Mouse (Mus musculus) midbrain, embryonic 14.5 days (tissue): ENCODE measurements around the gene Limd1. TPM values are rescaled to one million over a fixed set of nuclear protein-coding genes. Genes with fewer than 3 reads are reported as not detected.

Experiments used
- ATAC-seq: fragments of 200-750 bp; cut with Nextera tagmentation; 2 replicates; pipeline ENCODE4 v1.8.0; 2017; ENCODE audit warnings: moderate number of reproducible peaks, moderate library complexity; ENCODE audit not compliant: low FRiP score, low TSS enrichment
- DNase-seq: peaks from one replicate; pipeline ENCODE4 v3.0.0-alpha.2; 2015
- H3K27ac ChIP-seq: fragments of 300-500 bp; sonication (generic); replicated peaks from 2 replicates; pipeline ENCODE4 v1.5.1; 2014; ENCODE audit warnings: mild to moderate bottlenecking, low read depth, low read length, moderate library complexity
- H3K27me3 ChIP-seq: fragments of 300-500 bp; sonication (generic); 2 replicates; pipeline ENCODE4 v1.6.1; 2014; ENCODE audit warnings: low read length, control low read depth, mixed read lengths; ENCODE audit not compliant: control insufficient read depth, insufficient read depth
- H3K36me3 ChIP-seq: fragments of 300-500 bp; sonication (generic); 2 replicates; pipeline ENCODE4 v1.6.1; 2014; ENCODE audit warnings: low read length, control low read depth; ENCODE audit not compliant: control insufficient read depth, insufficient read depth
- H3K4me1 ChIP-seq: fragments of 300-500 bp; sonication (generic); 2 replicates; pipeline ENCODE4 v1.6.1; 2014; ENCODE audit warnings: mild to moderate bottlenecking, antibody characterized with exemption, low read length, control low read depth; ENCODE audit not compliant: control insufficient read depth, insufficient read depth
- H3K4me2 ChIP-seq: fragments of 300-500 bp; sonication (generic); 2 replicates; pipeline ENCODE4 v1.6.1; 2014; ENCODE audit warnings: mild to moderate bottlenecking, low read length, moderate library complexity
- H3K4me3 ChIP-seq: fragments of 300-500 bp; sonication (generic); replicated peaks from 2 replicates; pipeline ENCODE4 v1.5.1; 2014; ENCODE audit warnings: low read depth, low read length
- H3K9ac ChIP-seq: fragments of 300-500 bp; sonication (generic); replicated peaks from 2 replicates; pipeline ENCODE4 v1.6.1; 2014; ENCODE audit warnings: mild to moderate bottlenecking, low read length, moderate library complexity
- H3K9me3 ChIP-seq: fragments of 300-500 bp; sonication (generic); 2 replicates; pipeline ENCODE4 v1.6.1; 2016; ENCODE audit warnings: low read length, control low read depth, mixed read lengths; ENCODE audit not compliant: control insufficient read depth
- WGBS: fragments of 180-500 bp; shearing (Covaris S2); extraction: QIAGEN DNeasy Blood & Tissue Kit; methylation state at CpG from one replicate; pipeline ENCODE4 v1.1.7; 2014; 5-methylcytosine and 5-hydroxymethylcytosine counted together
- polyA plus RNA-seq: library from polyadenylated mRNA; unstranded; fragments of >200 nt; fragmentation: Nextera tagmentation; extraction: Ambion mirVana; gene quantifications from 2 replicates; pipeline ENCODE4 v1.2.1, GENCODE M21; 2014

The Limd1 gene
- polyA plus RNA-seq, 1 experiment from 2014 or later: 16.4 TPM

DNA sequence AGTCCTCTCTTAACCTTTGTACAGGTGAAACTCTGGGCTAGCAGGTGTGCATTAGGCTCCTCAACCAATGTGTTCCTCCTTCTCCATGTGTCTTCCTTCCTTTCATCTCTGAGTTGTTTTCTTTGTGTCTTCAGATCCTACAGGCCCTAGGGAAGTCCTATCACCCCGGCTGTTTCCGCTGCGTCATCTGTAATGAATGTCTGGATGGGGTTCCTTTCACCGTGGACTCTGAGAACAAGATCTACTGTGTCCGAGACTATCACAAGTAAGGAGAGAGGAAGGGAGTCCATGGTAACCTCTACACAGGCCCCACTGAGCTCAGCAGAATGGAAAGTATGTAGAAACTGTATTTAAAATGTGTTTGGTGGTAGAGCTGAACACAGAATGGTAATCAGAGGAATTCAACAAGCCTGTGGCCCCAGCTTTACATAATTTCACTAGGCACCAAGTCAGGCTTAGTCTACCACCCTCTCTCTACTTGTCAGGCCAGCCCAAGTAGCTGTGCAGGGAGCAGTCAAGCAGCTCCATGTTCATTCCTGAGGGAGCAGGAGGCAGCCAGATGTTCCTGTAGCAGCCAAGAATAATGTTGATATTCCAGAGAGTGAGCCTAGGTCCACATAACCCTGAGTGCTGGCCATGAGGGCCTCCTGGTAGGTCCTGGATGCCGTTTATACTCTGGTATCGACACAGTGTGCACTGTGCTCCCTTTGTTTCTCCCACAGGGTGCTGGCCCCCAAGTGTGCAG is 38.3 kb downstream of the Limd1 start:
- 90% methylated on average over 7 of the region's 7 CpGs for WGBS
- no peaks in the 10 kb centered on the region for H3K4me1 ChIP-seq

DNA sequence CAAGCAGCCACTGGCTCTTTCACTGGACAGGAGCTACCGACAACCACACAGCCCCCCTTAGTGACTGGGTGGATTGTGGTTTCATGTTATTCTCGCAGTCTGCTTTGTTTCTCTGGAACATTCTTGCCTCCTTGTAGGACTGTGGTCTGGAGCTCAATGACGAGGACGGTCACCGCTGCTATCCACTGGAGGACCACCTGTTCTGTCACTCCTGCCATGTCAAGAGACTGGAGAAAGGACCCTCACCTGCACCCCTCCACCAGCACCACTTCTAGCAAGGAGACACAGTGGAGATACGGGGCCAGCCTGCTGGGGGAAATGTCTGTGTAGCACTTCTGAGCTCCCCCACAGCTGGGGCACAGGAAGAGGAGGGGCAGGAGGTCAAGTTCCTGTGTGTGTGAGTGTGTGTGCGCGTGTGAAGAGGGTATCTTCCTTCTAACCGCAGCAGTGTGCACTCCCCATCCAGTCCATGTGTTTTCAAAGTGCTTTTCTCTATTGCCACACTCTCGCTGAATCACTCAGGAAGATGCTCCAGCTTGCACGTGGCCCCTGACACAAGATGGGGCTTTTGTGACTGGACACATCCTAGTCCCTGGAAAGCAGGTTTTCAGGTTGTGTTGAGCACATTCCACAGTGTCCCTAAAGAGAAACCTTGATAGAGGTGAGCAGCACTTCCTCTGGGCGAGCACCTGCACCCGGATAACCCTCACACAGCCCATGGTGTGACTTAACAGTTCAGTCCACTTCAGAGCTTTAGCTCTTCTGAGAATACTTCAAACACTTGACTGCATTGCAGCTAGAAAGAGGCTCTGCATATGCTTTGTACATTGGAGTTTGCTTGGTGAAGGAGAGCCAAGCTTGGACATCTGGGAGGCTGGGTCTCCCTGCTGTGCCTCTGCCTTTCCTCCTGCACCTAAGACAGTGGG is 40.7 kb downstream of the Limd1 start:
- Histone ChIP-seq H3K4me3 (no peak overlapping the region), H3K27ac (no peak overlapping the region), H3K4me2 (no peak overlapping the region), H3K4me1 (no peaks in the 10 kb centered on the region), H3K36me3 (peaks cover 31% of the 10 kb centered on the region), H3K27me3 (no peaks in the 10 kb centered on the region), H3K9ac (no peak overlapping the region), H3K9me3 (no peaks in the 10 kb centered on the region)
- no peak for DNase-seq
- WGBS: 92% methylated on average over 13 of the region's 13 CpGs
- ATAC-seq: no peak

More for the DNA sequence above, 38.3 kb downstream of the Limd1 start:
- Histone ChIP-seq H3K36me3 (peaks cover 31% of the 10 kb centered on the region), H3K9ac (no peak overlapping the region), H3K4me2 (no peak overlapping the region), H3K9me3 (no peaks in the 10 kb centered on the region), H3K27ac (no peak overlapping the region), H3K4me3 (no peak overlapping the region), H3K27me3 (no peaks in the 10 kb centered on the region)
- DNase-seq (no peak), ATAC-seq (no peak)

DNA sequence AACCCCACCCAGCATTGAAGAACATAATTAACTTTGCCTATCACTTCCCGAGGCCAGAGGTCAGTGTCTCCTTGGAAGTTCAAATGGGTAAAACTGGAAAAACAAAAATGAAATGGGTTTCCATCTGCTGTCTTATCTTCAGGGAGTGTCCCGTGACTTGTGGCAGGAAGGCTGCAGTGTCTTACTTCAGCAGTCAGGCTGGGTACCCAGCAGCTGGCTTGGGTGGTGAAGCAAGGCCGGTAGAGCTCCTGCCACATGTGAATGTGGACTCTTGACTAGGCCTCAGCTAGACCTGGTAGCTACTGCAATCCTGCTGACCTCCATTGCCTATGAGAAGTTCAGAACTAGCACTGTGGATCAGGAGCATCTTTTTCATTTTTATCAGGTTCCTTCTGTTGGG is 42.2 kb downstream of the Limd1 start:
- 94% methylated on average over 3 of the region's 3 CpGs for WGBS

DNA sequence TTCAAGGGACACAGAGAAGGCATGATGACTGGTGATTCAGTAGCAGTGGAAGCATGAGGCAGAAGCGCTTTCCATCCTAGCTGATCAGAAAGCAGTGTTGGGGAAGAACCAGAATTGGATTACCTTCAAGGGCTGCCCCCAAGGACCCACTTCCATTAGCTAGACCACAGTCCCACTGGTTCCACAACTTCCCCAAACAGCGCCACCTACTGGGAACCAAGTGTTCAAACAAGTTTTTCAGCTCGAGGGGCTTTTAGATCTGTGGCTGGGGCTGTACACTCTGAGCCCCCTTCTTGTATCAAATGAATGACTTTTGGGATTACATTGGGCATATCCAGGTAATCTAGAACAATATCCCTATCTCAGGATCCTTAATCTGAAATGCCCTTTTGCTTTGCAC is 45.2 kb downstream of the Limd1 start:
- peak; percentile 37 for DNase-seq
- ATAC-seq: no peak
- Histone ChIP-seq H3K4me3 (no peak overlapping the region), H3K4me2 (no peak overlapping the region), H3K27ac (no peak overlapping the region), H3K9ac (no peak overlapping the region), H3K4me1 (peaks cover 8% of the 10 kb centered on the region; the same call in 1 of the 2 replicates), H3K36me3 (peaks cover 16% of the 10 kb centered on the region), H3K27me3 (no peaks in the 10 kb centered on the region), H3K9me3 (no peaks in the 10 kb centered on the region)
- 34% methylated on average over 3 of the region's 3 CpGs for WGBS

More for the DNA sequence above, 42.2 kb downstream of the Limd1 start:
- DNase-seq (no peak), ATAC-seq (no peak)
- Histone ChIP-seq H3K4me2 (no peak overlapping the region), H3K4me1 (no peaks in the 10 kb centered on the region), H3K36me3 (peaks cover 31% of the 10 kb centered on the region), H3K27me3 (no peaks in the 10 kb centered on the region), H3K4me3 (no peak overlapping the region), H3K27ac (no peak overlapping the region), H3K9me3 (no peaks in the 10 kb centered on the region), H3K9ac (no peak overlapping the region)

DNA sequence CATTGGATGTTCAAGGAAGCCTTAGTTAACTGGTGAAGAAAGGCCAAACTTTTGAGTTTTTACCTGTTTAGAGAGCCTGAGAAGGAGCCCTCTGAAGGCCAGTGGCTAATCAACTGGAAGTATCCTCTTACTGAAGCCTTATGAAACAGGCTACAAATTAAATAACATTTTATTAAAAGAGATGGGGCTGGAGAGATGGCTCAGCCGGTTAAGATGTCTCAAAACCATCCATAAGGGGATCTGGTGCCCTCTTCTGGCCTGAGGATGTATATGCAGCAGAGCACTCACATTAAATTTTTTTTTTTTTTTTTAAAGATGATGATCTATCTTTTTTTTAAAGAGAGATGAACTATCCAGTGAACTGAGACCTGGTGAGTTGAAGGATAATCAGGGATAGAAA is 46.6 kb downstream of the Limd1 start:
- H3K4me1 ChIP-seq: peaks cover 8% of the 10 kb centered on the region; the same call in 1 of the 2 replicates
- no peaks in the 10 kb centered on the region for H3K27me3 ChIP-seq
- no peak overlapping the region for H3K9ac ChIP-seq
- no peak overlapping the region for H3K4me2 ChIP-seq
- no peak overlapping the region for H3K4me3 ChIP-seq
- 0 out of 2 replicates have a peak, but pooled peaks cover 3% of the 10 kb centered on the region for H3K36me3 ChIP-seq
- H3K9me3 ChIP-seq: no peaks in the 10 kb centered on the region
- ATAC-seq (no peak), DNase-seq (peak; percentile 90)
- H3K27ac ChIP-seq: 0 out of 2 replicates have a peak overlapping the region, but pooled peaks have one; percentile 45
- 0% methylated on average over 1 of the region's 1 CpGs for WGBS

DNA sequence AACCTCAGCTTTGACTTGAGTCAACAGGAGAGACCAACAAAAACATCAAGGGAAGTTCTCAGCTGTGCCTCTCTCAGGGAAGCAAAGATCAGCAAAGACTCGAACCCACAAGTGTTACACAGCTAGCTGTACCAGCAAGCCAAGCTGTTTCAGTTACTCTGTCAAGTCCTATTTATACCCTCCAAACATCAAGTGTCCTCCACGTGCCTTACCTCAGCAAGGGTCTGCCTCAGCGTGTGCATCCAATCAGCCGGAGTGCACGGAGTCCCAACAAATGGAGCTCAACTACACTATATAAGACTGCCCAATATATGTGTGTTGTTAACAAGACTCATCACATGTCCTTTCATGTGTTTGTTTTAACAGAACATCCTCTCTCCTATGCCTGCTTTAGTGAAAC is 48.0 kb downstream of the Limd1 start:
- no peak for DNase-seq
- no peaks in the 10 kb centered on the region for H3K9me3 ChIP-seq
- no peaks in the 10 kb centered on the region for H3K27me3 ChIP-seq
- H3K27ac ChIP-seq: no peak overlapping the region
- H3K4me3 ChIP-seq: no peak overlapping the region
- H3K4me2 ChIP-seq: no peak overlapping the region
- ATAC-seq: no peak
- 85% methylated on average over 5 of the region's 5 CpGs for WGBS
- peaks cover 18% of the 10 kb centered on the region for H3K4me1 ChIP-seq
- no peak overlapping the region for H3K9ac ChIP-seq
- no peaks in the 10 kb centered on the region for H3K36me3 ChIP-seq

DNA sequence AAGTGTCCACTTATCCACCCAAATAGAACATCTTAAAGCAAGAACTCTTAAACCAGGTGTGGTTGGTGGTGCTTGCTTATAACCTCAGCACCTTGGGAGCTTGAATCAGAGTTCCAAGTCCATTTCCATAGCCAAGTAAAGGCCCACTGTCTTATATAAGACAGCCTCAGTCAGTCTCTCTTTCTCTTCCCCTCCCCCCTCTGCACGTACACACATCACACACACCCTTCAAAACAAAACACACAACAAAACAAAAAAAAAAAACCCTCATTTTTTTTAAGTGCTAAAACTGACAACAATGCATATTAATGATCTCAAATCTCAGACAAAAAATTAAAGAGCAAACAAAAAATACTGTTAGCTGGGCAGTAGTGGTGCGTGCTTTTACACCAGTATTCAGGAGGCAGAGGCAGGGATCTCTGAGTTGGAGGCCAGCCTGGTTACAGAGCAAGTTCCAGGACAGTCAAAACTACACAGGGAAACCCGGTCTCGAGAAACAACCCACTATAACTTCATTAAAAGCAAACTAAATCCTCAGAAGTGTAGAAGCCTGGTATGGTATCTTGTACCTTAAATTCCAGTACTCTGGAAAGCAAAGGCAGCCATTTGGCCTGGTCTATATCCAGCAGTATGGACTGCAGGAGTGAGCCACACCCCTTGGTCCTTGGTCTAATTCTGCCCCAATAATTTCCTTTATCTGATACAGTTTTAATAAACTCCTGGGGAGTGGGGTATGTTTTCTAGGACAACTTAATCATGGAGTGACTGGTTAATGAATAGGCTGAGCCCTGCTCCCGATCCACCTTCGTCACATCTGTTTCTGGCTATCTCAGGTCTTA is 49.8 kb downstream of the Limd1 start:
- DNase-seq (peak; percentile 39), ATAC-seq (no peak)
- peak overlapping the region; percentile 95 for H3K9ac ChIP-seq
- H3K4me3 ChIP-seq: peak overlapping the region; percentile 89
- no peaks in the 10 kb centered on the region for H3K9me3 ChIP-seq
- H3K27me3 ChIP-seq: no peaks in the 10 kb centered on the region
- H3K4me1 ChIP-seq: peaks cover 25% of the 10 kb centered on the region
- peak overlapping the region; percentile 60 for H3K4me2 ChIP-seq
- WGBS: 20% methylated on average over 6 of the region's 6 CpGs
- no peaks in the 10 kb centered on the region for H3K36me3 ChIP-seq
- peak overlapping the region; percentile 93 for H3K27ac ChIP-seq

DNA sequence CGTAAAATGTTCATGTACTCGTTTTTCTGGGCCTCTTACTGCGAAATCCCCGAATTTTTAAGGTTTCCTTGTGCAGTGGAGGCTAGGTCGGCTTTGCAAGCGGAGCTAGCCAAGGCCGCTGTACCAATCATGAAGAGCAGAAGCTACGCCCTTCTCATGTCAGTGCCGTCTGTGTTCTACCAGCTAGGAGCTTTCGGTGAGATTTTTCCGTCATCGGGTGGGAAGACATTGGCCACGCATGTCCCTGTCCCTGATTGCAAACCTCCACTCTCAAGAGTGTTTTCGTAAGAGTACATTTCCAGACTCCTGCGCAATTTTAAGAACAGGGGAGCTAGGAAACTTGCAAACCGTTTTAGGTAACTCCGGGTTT is 50.4 kb downstream of the Limd1 start:
- Histone ChIP-seq H3K4me3 (peak overlapping the region; percentile 89), H3K36me3 (no peaks in the 10 kb centered on the region), H3K4me1 (peaks cover 25% of the 10 kb centered on the region), H3K27me3 (no peaks in the 10 kb centered on the region), H3K4me2 (peak overlapping the region; percentile 60), H3K9me3 (no peaks in the 10 kb centered on the region), H3K27ac (peak overlapping the region; percentile 93), H3K9ac (peak overlapping the region; percentile 95)
- peak; percentile 8; the same call in 1 of the 2 replicates for ATAC-seq
- WGBS: under 1% methylated on average over 17 of the region's 17 CpGs
- DNase-seq: peak; percentile 74
